In the genomic region with DNA sequence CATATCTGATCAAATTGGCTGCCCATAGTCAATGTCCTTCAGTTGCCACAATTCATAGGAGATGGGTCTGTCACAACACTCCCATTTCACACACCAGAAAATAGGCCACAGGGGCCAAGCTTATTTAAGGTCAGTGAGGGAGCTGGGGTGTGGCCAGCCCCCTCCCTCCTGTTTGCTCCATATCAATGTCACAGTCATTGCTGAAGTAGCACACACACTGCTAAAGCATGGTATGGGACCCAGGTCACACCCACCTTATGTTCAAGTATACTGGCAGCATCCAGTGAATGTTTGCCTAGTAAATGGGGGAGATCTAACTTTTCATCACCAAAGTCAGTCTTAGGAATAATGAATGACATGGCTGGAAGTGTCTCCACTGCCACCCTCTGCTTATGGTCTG, we compare ENCODE assay signal across 21 mouse cellular contexts. TPM values are rescaled to one million over a fixed set of nuclear protein-coding genes. Genes with fewer than 3 reads are reported as not detected.
"Had no signal": no experiment of that assay in that cellular context is flagged by ENCODE, and none has a peak within 500 bp of the region (broad histone marks: within the 10 kb centered on the region; RNA-seq: fewer than 3 reads in every experiment).

No protein-coding gene starts in this region.

- DNase-seq: liver, postnatal 0 days; lung, adult 2 months; lung, postnatal 14 days; lung, postnatal 36 days; right cerebral cortex, postnatal 25 days; right cerebral cortex, postnatal 4 days; thymus, adult 2 months; thymus, postnatal 25 days; thymus, postnatal 4 days had no signal

- H3K4me3 ChIP-seq: lung, embryonic 15.5 days; megakaryocyte, embryonic 14.5 days; midbrain, embryonic 13.5 days; midbrain, embryonic 15.5 days; neural tube, embryonic 12.5 days; stomach, embryonic 15.5 days had no signal

- H3K27ac ChIP-seq: lung, embryonic 15.5 days; macrophage; midbrain, embryonic 13.5 days; midbrain, embryonic 15.5 days; neural tube, embryonic 12.5 days; stomach, embryonic 15.5 days; stomach, postnatal 0 days had no signal

RNA-seq across cellular contexts. Expression of a gene that starts 33.6 kb away (rescaled TPM):
- total RNA-seq: megakaryocyte progenitor cell, adult 5-6 weeks; midbrain, postnatal 0 days; monocyte, adult 5-6 weeks; neutrophil, adult 5-6 weeks had no signal

RNA-seq across cellular contexts. Expression of a gene that starts 42.2 kb away (rescaled TPM):
- total RNA-seq: megakaryocyte progenitor cell, adult 5-6 weeks; monocyte, adult 5-6 weeks; neutrophil, adult 5-6 weeks had no signal

RNA-seq across cellular contexts. Expression of a gene that starts 45.7 kb away (rescaled TPM):
- total RNA-seq: megakaryocyte progenitor cell, adult 5-6 weeks; midbrain, postnatal 0 days; monocyte, adult 5-6 weeks; neutrophil, adult 5-6 weeks had no signal
